Mouse (Mus musculus): ENCODE results near the gene Trpv5. TPM values are rescaled to one million over a fixed set of nuclear protein-coding genes. Genes with fewer than 3 reads are reported as not detected.

The Trpv5 gene
- polyA plus RNA-seq, 1 experiment = not detected

- Histone ChIP-seq H3K4me2 (ENCODE audit: low read depth) (no peak overlapping the region), H3K36me3 (ENCODE audit: control insufficient read depth, insufficient read depth) (no peaks in the 10 kb centered on the region), H3K4me3 (no peak overlapping the region), H3ac (ENCODE audit: control insufficient read depth, insufficient read length) (no peak overlapping the region), H3K27me3 (ENCODE audit: control insufficient read depth, insufficient read depth, insufficient read length) (no peaks in the 10 kb centered on the region), H3K79me2 (ENCODE audit: control insufficient read depth, insufficient read depth) (no peaks in the 10 kb centered on the region)
- TF ChIP-seq SRF (IDR thresholded peaks at IDR 0.05; ENCODE audit: control insufficient read depth, insufficient read length, low read depth) (no peak), MYOD1 (IDR thresholded peaks at IDR 0.05; ENCODE audit: control insufficient read depth in 1 of 3, insufficient read length in 2 of 3, low read depth in 2 of 3) (no peak), TCF3 (IDR thresholded peaks at IDR 0.05; ENCODE audit: insufficient read length, low read depth) (no peak), REST (IDR thresholded peaks at IDR 0.05; ENCODE audit: insufficient read depth, insufficient read length) (no peak), TCF12 (IDR thresholded peaks at IDR 0.05; ENCODE audit: insufficient read depth, poor library complexity, severe bottlenecking) (no peak), MAX (IDR thresholded peaks at IDR 0.05; ENCODE audit: low read depth) (no peak), CEBPB (IDR thresholded peaks at IDR 0.05; ENCODE audit: insufficient read depth, poor library complexity, severe bottlenecking) (no peak), POLR2A (IDR thresholded peaks at IDR 0.05; ENCODE audit: insufficient read length, low read depth) (no peak), POLR2AphosphoS2 (IDR thresholded peaks at IDR 0.05; ENCODE audit: insufficient read length, low read depth) (no peak), E2F4 (IDR thresholded peaks at IDR 0.05; ENCODE audit: insufficient read depth) (no peak), USF1 (IDR thresholded peaks at IDR 0.05; ENCODE audit: low read depth) (no peak), MYOG (IDR thresholded peaks at IDR 0.05; ENCODE audit: control insufficient read depth in 1 of 3, insufficient read depth in 1 of 3, insufficient read length in 2 of 3, low read depth in 2 of 3) (no peak)
Measured at GRCm38 (mm10) chr6:41635211-41635610, 45.4 kb downstream of the Trpv5 start.

GRCm38 (mm10) chr6:41631549-41631948 lies 49.0 kb downstream of the Trpv5 start:
- Histone ChIP-seq H3K27me3 (ENCODE audit: control insufficient read depth, insufficient read depth, insufficient read length) (no peaks in the 10 kb centered on the region), H3K36me3 (ENCODE audit: control insufficient read depth, insufficient read depth) (no peaks in the 10 kb centered on the region), H3K4me2 (ENCODE audit: low read depth) (no peak overlapping the region), H3K4me3 (no peak overlapping the region), H3K79me2 (ENCODE audit: control insufficient read depth, insufficient read depth) (no peaks in the 10 kb centered on the region), H3ac (ENCODE audit: control insufficient read depth, insufficient read length) (no peak overlapping the region)
- TF ChIP-seq E2F4 (IDR thresholded peaks at IDR 0.05; ENCODE audit: insufficient read depth) = no peak
- TF ChIP-seq TCF12 (IDR thresholded peaks at IDR 0.05; ENCODE audit: insufficient read depth, poor library complexity, severe bottlenecking) = no peak
- no peak for TF ChIP-seq MAX (IDR thresholded peaks at IDR 0.05; ENCODE audit: low read depth)
- TF ChIP-seq MYOD1 (IDR thresholded peaks at IDR 0.05; ENCODE audit: control insufficient read depth in 1 of 3, insufficient read length in 2 of 3, low read depth in 2 of 3) = no peak
- TF ChIP-seq MYOG (IDR thresholded peaks at IDR 0.05; ENCODE audit: control insufficient read depth in 1 of 3, insufficient read depth in 1 of 3, insufficient read length in 2 of 3, low read depth in 2 of 3) = no peak
- no peak for TF ChIP-seq REST (IDR thresholded peaks at IDR 0.05; ENCODE audit: insufficient read depth, insufficient read length)
- no peak for TF ChIP-seq POLR2A (IDR thresholded peaks at IDR 0.05; ENCODE audit: insufficient read length, low read depth)

GRCm38 (mm10) chr6:41630791-41631190 lies 49.8 kb downstream of the Trpv5 start:
- Histone ChIP-seq H3K4me3 (no peak overlapping the region), H3K4me2 (ENCODE audit: low read depth) (no peak overlapping the region), H3K79me2 (ENCODE audit: control insufficient read depth, insufficient read depth) (no peaks in the 10 kb centered on the region), H3K27me3 (ENCODE audit: control insufficient read depth, insufficient read depth, insufficient read length) (no peaks in the 10 kb centered on the region), H3K36me3 (ENCODE audit: control insufficient read depth, insufficient read depth) (no peaks in the 10 kb centered on the region), H3ac (ENCODE audit: control insufficient read depth, insufficient read length) (no peak overlapping the region)
- TF ChIP-seq POLR2AphosphoS2 (IDR thresholded peaks at IDR 0.05; ENCODE audit: insufficient read length, low read depth) (no peak), TCF12 (IDR thresholded peaks at IDR 0.05; ENCODE audit: insufficient read depth, poor library complexity, severe bottlenecking) (no peak), POLR2A (IDR thresholded peaks at IDR 0.05; ENCODE audit: insufficient read length, low read depth) (no peak), E2F4 (IDR thresholded peaks at IDR 0.05; ENCODE audit: insufficient read depth) (no peak), MYOD1 (IDR thresholded peaks at IDR 0.05; ENCODE audit: control insufficient read depth in 1 of 3, insufficient read length in 2 of 3, low read depth in 2 of 3) (no peak), CEBPB (IDR thresholded peaks at IDR 0.05; ENCODE audit: insufficient read depth, poor library complexity, severe bottlenecking) (no peak), USF1 (IDR thresholded peaks at IDR 0.05; ENCODE audit: low read depth) (no peak), TCF3 (IDR thresholded peaks at IDR 0.05; ENCODE audit: insufficient read length, low read depth) (no peak)

GRCm38 (mm10) chr6:41628180-41628579 lies 52.4 kb downstream of the Trpv5 start:
- H3ac ChIP-seq (ENCODE audit: control insufficient read depth, insufficient read length) = no peak overlapping the region
- TF ChIP-seq POLR2AphosphoS2 (IDR thresholded peaks at IDR 0.05; ENCODE audit: insufficient read length, low read depth) (no peak), MYOG (IDR thresholded peaks at IDR 0.05; ENCODE audit: control insufficient read depth in 1 of 3, insufficient read depth in 1 of 3, insufficient read length in 2 of 3, low read depth in 2 of 3) (no peak), USF1 (IDR thresholded peaks at IDR 0.05; ENCODE audit: low read depth) (no peak), SRF (IDR thresholded peaks at IDR 0.05; ENCODE audit: control insufficient read depth, insufficient read length, low read depth) (no peak), E2F4 (IDR thresholded peaks at IDR 0.05; ENCODE audit: insufficient read depth) (no peak), REST (IDR thresholded peaks at IDR 0.05; ENCODE audit: insufficient read depth, insufficient read length) (no peak), MYOD1 (IDR thresholded peaks at IDR 0.05; ENCODE audit: control insufficient read depth in 1 of 3, insufficient read length in 2 of 3, low read depth in 2 of 3) (no peak), CEBPB (IDR thresholded peaks at IDR 0.05; ENCODE audit: insufficient read depth, poor library complexity, severe bottlenecking) (no peak)
- no peaks in the 10 kb centered on the region for H3K36me3 ChIP-seq (ENCODE audit: control insufficient read depth, insufficient read depth)
- no peak overlapping the region for H3K4me3 ChIP-seq
- H3K79me2 ChIP-seq (ENCODE audit: control insufficient read depth, insufficient read depth) = no peaks in the 10 kb centered on the region
- H3K27me3 ChIP-seq (ENCODE audit: control insufficient read depth, insufficient read depth, insufficient read length) = no peaks in the 10 kb centered on the region
- H3K4me2 ChIP-seq (ENCODE audit: low read depth) = no peak overlapping the region

GRCm38 (mm10) chr6:41622661-41623060 lies 57.9 kb downstream of the Trpv5 start:
- H3K36me3 ChIP-seq (ENCODE audit: control insufficient read depth, insufficient read depth) = no peaks in the 10 kb centered on the region
- no peak overlapping the region for H3ac ChIP-seq (ENCODE audit: control insufficient read depth, insufficient read length)
- H3K79me2 ChIP-seq (ENCODE audit: control insufficient read depth, insufficient read depth) = no peaks in the 10 kb centered on the region
- no peak overlapping the region for H3K4me2 ChIP-seq (ENCODE audit: low read depth)
- TF ChIP-seq POLR2AphosphoS2 (IDR thresholded peaks at IDR 0.05; ENCODE audit: insufficient read length, low read depth) (peak; percentile 85), CEBPB (IDR thresholded peaks at IDR 0.05; ENCODE audit: insufficient read depth, poor library complexity, severe bottlenecking) (no peak)
- no peak overlapping the region for H3K4me3 ChIP-seq
- H3K27me3 ChIP-seq (ENCODE audit: control insufficient read depth, insufficient read depth, insufficient read length) = no peaks in the 10 kb centered on the region

Measured in myocyte (in vitro differentiated cells).